11 mouse cellular contexts compared by ENCODE assay signal in genomic region chr17:48816588-48817324, GRCm38 (mm10).
A peak's percentile ranks its signal among the peaks of the same experiment; 100 is the strongest.
DNase-seq lines count a peak whose midpoint lies in the region; ATAC-seq and TF ChIP-seq lines count a peak whose summit lies in the region.
"Had no signal": no experiment of that assay in that cellular context is flagged by ENCODE, and none has a peak within 500 bp of the region (broad histone marks: within the 10 kb centered on the region; RNA-seq: fewer than 3 reads in every experiment).

No protein-coding gene starts in this region.

- intact Hi-C loops in heart, adult 2 months (cut with DNase I) = no loop called here
- intact Hi-C loops in gastrocnemius, postnatal 14 days (cut with DNase I; ENCODE audit: low total_unique reads) = no loop called here

- no peak for TF ChIP-seq CTCF in heart, adult 2 months (IDR thresholded peaks at IDR 0.05)
- no peak for TF ChIP-seq CTCF in kidney, postnatal 0 days (IDR thresholded peaks at IDR 0.05; ENCODE audit: low read depth)

- no peaks in the 10 kb centered on the region for H3K79me2 ChIP-seq in heart, adult 2 months (replicated peaks; ENCODE audit: control insufficient read depth, insufficient read depth, low read length)

- H3K36me3 ChIP-seq in heart, adult 2 months (ENCODE audit: control insufficient read depth, insufficient read depth, low read length) = no peaks in the 10 kb centered on the region
- H3K36me3 ChIP-seq in heart, embryonic 10.5 days = no peaks in the 10 kb centered on the region
- H3K36me3 ChIP-seq in kidney, postnatal 0 days (ENCODE audit: insufficient read depth, low read length) = no peaks in the 10 kb centered on the region
- H3K36me3 ChIP-seq: liver, embryonic 15.5 days; neural tube, embryonic 12.5 days had no signal

- 51% methylated on average over 9 of the region's 9 CpGs for WGBS in heart, adult 2 months
- WGBS in heart, embryonic 10.5 days = 76% methylated on average over 9 of the region's 9 CpGs
- WGBS in kidney, postnatal 0 days = 36% methylated on average over 9 of the region's 9 CpGs

- no peak overlapping the region for H3K4me2 ChIP-seq in kidney, postnatal 0 days (ENCODE audit: low read length)
- H3K4me2 ChIP-seq: liver, embryonic 15.5 days; neural tube, embryonic 12.5 days had no signal

- DNase-seq in heart, adult 2 months = peak; percentile 32 to 43
- no peak for DNase-seq in heart, embryonic 10.5 days (ENCODE audit: low spot score)
- peak; percentile 24 for DNase-seq in R1 (ENCODE audit: low read depth, low spot score)
- peak; percentile 30 for DNase-seq in gastrocnemius, postnatal 14 days
- DNase-seq in kidney, postnatal 0 days (ENCODE audit: low spot score) = peak; percentile 57
- DNase-seq in natural killer cell, adult 2 months (ENCODE audit: low spot score in 2 of 2) = no peak
- DNase-seq in layer of hippocampus, adult 9-11 months = no peak

- no peak for TF ChIP-seq POLR2A in heart, adult 2 months (IDR thresholded peaks at IDR 0.05; ENCODE audit: insufficient read depth, low read depth, low read length)

- no peak overlapping the region for H3K4me3 ChIP-seq in heart, adult 2 months
- H3K4me3 ChIP-seq in heart, embryonic 10.5 days = no peak overlapping the region
- H3K4me3 ChIP-seq in kidney, postnatal 0 days (replicated peaks; ENCODE audit: low read depth, low read length) = no peak overlapping the region
- H3K4me3 ChIP-seq: liver, embryonic 15.5 days; neural tube, embryonic 12.5 days had no signal

- no peaks in the 10 kb centered on the region for H3K27me3 ChIP-seq in heart, adult 2 months (ENCODE audit: control insufficient read depth, insufficient read depth, low read length)
- H3K27me3 ChIP-seq in heart, embryonic 10.5 days (ENCODE audit: insufficient read depth, poor library complexity, severe bottlenecking) = 0 out of 2 replicates have a peak, but pooled peaks cover 6% of the 10 kb centered on the region
- H3K27me3 ChIP-seq in kidney, postnatal 0 days (ENCODE audit: insufficient read depth, low read length) = no peaks in the 10 kb centered on the region
- H3K27me3 ChIP-seq: CH12.LX; liver, embryonic 15.5 days; neural tube, embryonic 12.5 days had no signal

- H3K4me1 ChIP-seq in heart, adult 2 months (ENCODE audit: control insufficient read depth, insufficient read depth, low read length) = 0 out of 2 replicates have a peak, but pooled peaks cover 2% of the 10 kb centered on the region
- peaks cover 15% of the 10 kb centered on the region for H3K4me1 ChIP-seq in heart, embryonic 10.5 days
- peaks cover 3% of the 10 kb centered on the region; the same call in 1 of the 2 replicates for H3K4me1 ChIP-seq in kidney, postnatal 0 days (replicated peaks; ENCODE audit: insufficient read depth, low read length)
- H3K4me1 ChIP-seq: liver, embryonic 15.5 days had no signal

- no peaks in the 10 kb centered on the region for H3K9me3 ChIP-seq in heart, embryonic 10.5 days
- H3K9me3 ChIP-seq in kidney, postnatal 0 days (replicated peaks; ENCODE audit: low read length) = no peaks in the 10 kb centered on the region
- H3K9me3 ChIP-seq: liver, embryonic 15.5 days; neural tube, embryonic 12.5 days had no signal

- TF ChIP-seq EP300 in heart, adult 2 months (IDR thresholded peaks at IDR 0.05; ENCODE audit: insufficient read depth, low read depth, low read length) = no peak

- no peak overlapping the region for H3K27ac ChIP-seq in heart, adult 2 months
- no peak overlapping the region for H3K27ac ChIP-seq in heart, embryonic 10.5 days
- H3K27ac ChIP-seq in kidney, postnatal 0 days = no peak overlapping the region
- H3K27ac ChIP-seq: liver, embryonic 15.5 days; neural tube, embryonic 12.5 days had no signal

- no peak overlapping the region for H3K9ac ChIP-seq in heart, adult 2 months (ENCODE audit: low read depth, low read length)
- no peak overlapping the region for H3K9ac ChIP-seq in kidney, postnatal 0 days (ENCODE audit: low read depth, low read length)
- H3K9ac ChIP-seq: liver, embryonic 15.5 days; neural tube, embryonic 12.5 days had no signal

- peak; percentile 43; the same call in 1 of the 2 replicates for ATAC-seq in kidney, postnatal 0 days (replicated peaks; ENCODE audit: low FRiP score, low read depth)
- no peak for ATAC-seq in megakaryocyte progenitor cell, adult 5-6 weeks (replicated peaks; ENCODE audit: poor library complexity)

Comparison
In these comparisons a context has a peak if more than half of its experiments do, and no peak if none do; other contexts are left out.
1. DNase-seq: peak in heart, adult 2 months (2 of 2), R1 (single experiment), gastrocnemius, postnatal 14 days (single experiment) and kidney, postnatal 0 days (single experiment); none in heart, embryonic 10.5 days (single experiment), natural killer cell, adult 2 months (0 of 2) and layer of hippocampus, adult 9-11 months (single experiment).